Mouse (Mus musculus) neural tube, embryonic 12.5 days (tissue): ENCODE measurements at regions not wholly inside any gene's neighbourhood (a gene's known extent, or its start where the extent isn't known, plus 50 kb on each side); places are given as distances from the start of the nearest gene placed in this dataset.

Source experiments
- ATAC-seq: fragments of 200-750 bp; cut with Nextera tagmentation; 2 replicates; pipeline ENCODE4 v1.8.0; 2017; ENCODE audit warnings: low read depth, mild to moderate bottlenecking, moderate TSS enrichment, moderate library complexity; ENCODE audit not compliant: low FRiP score
- H3K27ac ChIP-seq: fragments of 300-500 bp; sonication (generic); 2 replicates; pipeline ENCODE4 v1.5.1; 2016
- H3K27me3 ChIP-seq: fragments of 300-500 bp; sonication (generic); replicated peaks from 2 replicates; pipeline ENCODE4 v1.6.1; 2016; ENCODE audit warnings: mild to moderate bottlenecking
- H3K36me3 ChIP-seq: fragments of 300-500 bp; sonication (generic); 2 replicates; pipeline ENCODE4 v1.6.1; 2016; ENCODE audit warnings: mild to moderate bottlenecking
- H3K4me1 ChIP-seq: fragments of 300-500 bp; sonication (generic); 2 replicates; pipeline ENCODE4 v1.6.1; 2016
- H3K4me2 ChIP-seq: fragments of 300-500 bp; sonication (generic); replicated peaks from 2 replicates; pipeline ENCODE4 v1.6.1; 2016; ENCODE audit warnings: mild to moderate bottlenecking
- H3K4me3 ChIP-seq: fragments of 300-500 bp; sonication (generic); 2 replicates; pipeline ENCODE4 v1.5.1; 2016
- H3K9ac ChIP-seq: fragments of 300-500 bp; sonication (generic); 2 replicates; pipeline ENCODE4 v1.6.1; 2016; ENCODE audit warnings: mild to moderate bottlenecking
- H3K9me3 ChIP-seq: fragments of 300-500 bp; sonication (generic); 2 replicates; pipeline ENCODE4 v1.6.1; 2016; ENCODE audit warnings: mild to moderate bottlenecking
- WGBS: fragments of 180-500 bp; shearing (Covaris S2); methylation state at CpG from one replicate; pipeline ENCODE4 v1.1.7; 2016; 5-methylcytosine and 5-hydroxymethylcytosine counted together

DNA sequence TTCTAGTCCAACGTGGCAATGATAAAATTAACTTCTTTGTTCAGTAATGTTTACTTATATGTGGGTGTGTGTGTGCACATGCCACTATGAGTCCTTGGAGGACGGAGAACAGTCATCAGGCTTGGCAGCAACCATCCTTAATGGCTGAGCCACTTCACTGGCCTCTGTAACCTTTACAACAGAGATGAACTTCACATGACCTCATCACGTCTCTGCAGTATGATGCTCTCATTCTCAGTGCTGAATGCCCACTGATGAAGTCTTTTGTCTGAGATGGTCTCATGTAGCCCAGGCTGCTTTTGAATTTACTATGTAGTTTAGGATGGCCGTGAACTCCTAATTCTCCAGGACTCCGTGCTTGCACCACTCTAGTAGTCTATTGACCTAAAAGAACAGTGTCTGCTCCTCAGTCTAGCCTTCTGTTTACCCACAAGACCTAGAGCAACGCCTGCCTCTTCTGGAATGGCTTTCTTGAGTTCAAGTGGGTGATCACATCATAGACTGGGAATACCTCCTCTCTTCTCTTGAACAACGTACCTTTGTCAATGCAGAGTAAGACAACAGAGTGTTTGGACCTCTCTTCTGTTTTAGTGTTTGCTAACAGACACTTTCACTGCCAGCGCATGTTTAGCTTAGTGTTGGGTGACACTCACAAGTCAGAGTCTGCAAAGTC lies 308.8 kb downstream of the 1810013L24Rik start:
- 60% methylated on average over 8 of the region's 8 CpGs for WGBS
- Histone ChIP-seq H3K27me3 (no peaks in the 10 kb centered on the region), H3K9ac (no peak overlapping the region), H3K4me1 (no peaks in the 10 kb centered on the region), H3K27ac (no peak overlapping the region), H3K4me3 (no peak overlapping the region), H3K36me3 (no peaks in the 10 kb centered on the region), H3K4me2 (no peak overlapping the region), H3K9me3 (no peaks in the 10 kb centered on the region)
- no peak for ATAC-seq

DNA sequence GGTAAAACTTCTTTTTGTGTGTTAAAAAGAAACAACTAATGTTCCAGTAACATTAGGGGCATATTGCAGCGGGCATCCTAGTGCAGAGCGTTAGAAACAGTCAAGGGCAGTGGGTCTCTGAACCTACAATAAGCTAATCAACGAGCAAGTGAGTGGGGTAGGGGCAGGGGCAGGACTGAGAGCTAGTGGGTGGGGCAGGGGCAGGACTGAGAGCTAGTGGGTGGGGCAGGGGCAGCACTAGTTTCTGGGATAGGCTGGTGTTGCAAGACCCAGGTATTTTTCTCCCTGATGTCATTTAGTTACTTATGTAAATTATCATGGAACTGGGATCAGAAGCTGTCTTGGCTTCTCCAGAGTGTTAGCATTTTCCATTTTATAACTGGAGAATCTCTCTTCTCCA lies 309.5 kb downstream of the 1810013L24Rik start:
- H3K9me3 ChIP-seq, result no peaks in the 10 kb centered on the region
- H3K27me3 ChIP-seq, result no peaks in the 10 kb centered on the region
- H3K27ac ChIP-seq, result no peak overlapping the region
- H3K36me3 ChIP-seq, result no peaks in the 10 kb centered on the region
- no peak overlapping the region for H3K4me3 ChIP-seq
- no peak overlapping the region for H3K4me2 ChIP-seq
- no peaks in the 10 kb centered on the region for H3K4me1 ChIP-seq
- ATAC-seq, result no peak
- WGBS, result 75% methylated on average over 3 of the region's 3 CpGs
- H3K9ac ChIP-seq, result no peak overlapping the region

DNA sequence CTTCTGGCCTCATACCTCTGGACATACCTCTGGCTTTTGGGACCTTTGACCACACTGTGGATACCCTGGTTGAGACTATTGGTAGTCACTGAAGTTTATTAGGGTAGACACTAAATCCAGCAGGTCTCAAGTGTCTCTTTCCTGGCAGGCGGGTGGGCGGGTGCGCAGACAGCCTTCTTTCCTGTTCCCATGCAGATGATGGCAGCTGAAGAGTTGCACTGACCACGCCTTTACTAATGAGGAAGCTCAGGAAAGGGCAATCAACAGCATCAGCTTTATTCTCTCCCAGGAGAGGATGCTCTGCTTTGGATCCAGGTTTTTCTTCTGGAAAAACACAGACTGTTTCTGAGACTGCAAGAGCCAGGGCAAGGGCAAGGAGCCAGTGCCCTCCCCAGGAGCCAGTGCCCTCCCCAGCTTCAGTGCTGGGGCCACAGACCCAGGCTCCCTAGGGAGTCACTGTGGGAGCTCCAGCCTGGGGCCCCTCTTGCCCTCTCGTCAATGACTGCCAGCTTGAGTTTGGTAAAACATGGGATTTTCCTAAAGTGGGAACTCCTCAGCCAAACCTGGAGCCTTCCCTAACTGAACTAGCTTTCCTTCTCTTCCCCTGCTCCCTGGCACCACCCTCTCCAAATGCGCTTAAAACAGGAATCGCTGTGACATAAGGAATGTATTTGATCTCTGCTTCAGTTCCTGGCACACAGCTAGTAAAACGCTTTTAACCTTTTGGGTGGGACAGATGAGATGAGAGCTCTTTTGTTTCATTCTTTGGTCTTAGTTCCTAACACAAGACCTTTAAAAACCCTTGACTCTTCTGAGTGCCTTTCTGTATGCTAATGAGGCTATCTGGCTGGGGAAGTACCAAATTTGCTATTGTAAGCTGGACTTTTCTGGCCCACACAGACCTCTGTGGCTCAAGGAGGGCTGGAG lies 319.6 kb downstream of the 1810013L24Rik start:
- WGBS, result 38% methylated on average over 8 of the region's 8 CpGs
- Histone ChIP-seq H3K4me3 (no peak overlapping the region), H3K4me2 (no peak overlapping the region), H3K4me1 (no peaks in the 10 kb centered on the region), H3K27ac (no peak overlapping the region), H3K9me3 (no peaks in the 10 kb centered on the region), H3K9ac (no peak overlapping the region), H3K36me3 (no peaks in the 10 kb centered on the region), H3K27me3 (no peaks in the 10 kb centered on the region)
- no peak for ATAC-seq

DNA sequence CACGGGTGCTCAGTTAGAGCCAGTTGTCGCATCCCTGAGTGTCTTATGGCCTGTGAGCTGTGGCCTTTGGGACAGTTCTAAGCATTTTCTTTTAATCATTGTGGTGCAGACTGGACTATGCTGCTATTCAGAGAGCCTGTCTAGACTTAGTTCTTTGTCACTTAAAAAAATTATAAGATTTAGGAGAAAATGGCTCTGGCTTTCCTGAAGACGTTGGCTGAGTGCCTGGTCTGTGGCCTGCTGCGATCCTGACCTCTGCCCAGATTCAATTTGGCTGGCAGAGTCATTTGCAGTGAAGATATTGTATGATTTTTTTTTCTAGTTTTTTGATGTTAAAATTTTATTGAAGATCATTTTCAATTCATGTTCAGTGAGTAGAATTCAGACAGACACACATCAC lies 322.0 kb downstream of the 1810013L24Rik start:
- Histone ChIP-seq H3K27ac (no peak overlapping the region), H3K4me1 (no peaks in the 10 kb centered on the region), H3K4me3 (no peak overlapping the region), H3K9me3 (no peaks in the 10 kb centered on the region), H3K4me2 (no peak overlapping the region), H3K9ac (no peak overlapping the region), H3K27me3 (no peaks in the 10 kb centered on the region), H3K36me3 (no peaks in the 10 kb centered on the region)
- 80% methylated on average over 4 of the region's 4 CpGs for WGBS
- ATAC-seq, result no peak

DNA sequence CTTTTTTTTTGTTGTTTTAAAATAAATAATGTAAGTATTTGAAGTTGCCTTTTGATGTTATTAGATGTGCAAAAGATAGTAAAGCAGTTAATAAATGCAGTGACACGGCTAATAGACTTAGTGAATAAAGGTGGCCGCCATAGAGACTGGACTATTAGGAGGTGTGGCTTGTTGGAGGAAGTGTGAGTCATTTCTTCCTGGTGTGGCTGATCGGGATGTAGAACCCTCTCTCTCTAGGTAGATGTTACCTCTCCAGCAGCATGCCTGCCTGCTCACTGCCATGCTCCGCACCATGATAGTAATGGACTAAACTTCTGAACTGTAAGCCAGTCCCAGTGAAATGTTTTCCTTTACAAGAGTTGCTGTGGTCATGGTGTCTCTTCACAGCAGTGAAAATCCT lies 323.6 kb downstream of the 1810013L24Rik start:
- no peak overlapping the region for H3K27ac ChIP-seq
- H3K4me3 ChIP-seq, result no peak overlapping the region
- H3K9me3 ChIP-seq, result no peaks in the 10 kb centered on the region
- WGBS, result 89% methylated on average over 4 of the region's 4 CpGs
- no peak for ATAC-seq
- no peaks in the 10 kb centered on the region for H3K4me1 ChIP-seq
- H3K9ac ChIP-seq, result no peak overlapping the region
- no peaks in the 10 kb centered on the region for H3K27me3 ChIP-seq
- no peak overlapping the region for H3K4me2 ChIP-seq
- no peaks in the 10 kb centered on the region for H3K36me3 ChIP-seq

DNA sequence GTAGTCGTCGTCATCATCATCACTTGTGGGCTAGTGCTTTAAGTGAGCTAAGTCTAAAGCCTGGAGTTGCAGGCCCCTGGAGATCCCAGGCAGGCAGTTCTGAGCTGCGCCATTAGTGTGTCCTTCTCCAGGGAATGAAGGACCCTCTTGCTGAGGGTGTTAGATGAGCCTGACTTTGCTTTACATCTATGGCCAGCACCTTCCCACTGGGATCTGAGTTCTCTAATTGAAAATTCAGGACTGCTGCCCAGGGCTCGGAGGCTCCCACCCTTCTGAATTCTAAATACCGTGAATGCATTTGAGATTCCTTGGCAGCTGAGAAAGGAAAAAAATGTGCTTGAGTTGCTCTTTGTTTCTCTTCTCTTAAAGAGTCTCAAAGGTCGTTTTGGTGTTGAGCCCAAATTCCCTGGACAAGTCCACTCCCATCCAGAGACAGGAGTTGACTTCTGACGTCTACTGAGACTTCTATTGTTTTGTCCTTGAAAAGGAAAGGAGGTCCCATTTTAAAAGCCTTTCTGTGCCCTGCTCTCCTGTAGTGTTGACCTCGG lies 335.9 kb downstream of the 1810013L24Rik start:
- H3K27me3 ChIP-seq, result no peaks in the 10 kb centered on the region
- no peak overlapping the region for H3K4me3 ChIP-seq
- H3K27ac ChIP-seq, result no peak overlapping the region
- no peaks in the 10 kb centered on the region for H3K9me3 ChIP-seq
- H3K36me3 ChIP-seq, result no peaks in the 10 kb centered on the region
- H3K4me1 ChIP-seq, result no peaks in the 10 kb centered on the region
- 58% methylated on average over 8 of the region's 8 CpGs for WGBS
- no peak overlapping the region for H3K9ac ChIP-seq
- H3K4me2 ChIP-seq, result no peak overlapping the region
- ATAC-seq, result no peak

DNA sequence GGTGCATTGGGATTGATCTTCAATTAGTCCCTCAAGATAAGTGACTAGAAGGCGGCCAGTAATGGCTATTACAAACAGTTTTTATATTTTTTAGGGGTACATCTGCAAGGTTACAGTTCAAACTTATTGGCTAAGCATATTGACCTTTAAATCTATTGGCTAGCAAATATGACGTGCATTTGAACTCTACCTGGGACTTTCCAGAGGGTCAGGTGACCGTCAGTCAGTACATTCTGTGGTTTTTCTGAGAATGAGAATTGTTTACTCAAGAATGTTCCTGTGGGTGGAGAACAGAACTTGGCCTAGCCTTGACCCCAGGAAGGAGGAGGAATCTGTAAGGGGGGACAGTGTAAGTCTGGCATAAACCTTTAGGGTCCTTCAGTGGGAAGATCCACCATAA lies 346.5 kb downstream of the 1810013L24Rik start:
- Histone ChIP-seq H3K36me3 (no peaks in the 10 kb centered on the region), H3K9ac (no peak overlapping the region), H3K27me3 (no peaks in the 10 kb centered on the region), H3K4me1 (no peaks in the 10 kb centered on the region), H3K4me2 (no peak overlapping the region), H3K4me3 (no peak overlapping the region), H3K27ac (no peak overlapping the region), H3K9me3 (no peaks in the 10 kb centered on the region)
- ATAC-seq, result no peak
- 91% methylated on average over 3 of the region's 3 CpGs for WGBS

DNA sequence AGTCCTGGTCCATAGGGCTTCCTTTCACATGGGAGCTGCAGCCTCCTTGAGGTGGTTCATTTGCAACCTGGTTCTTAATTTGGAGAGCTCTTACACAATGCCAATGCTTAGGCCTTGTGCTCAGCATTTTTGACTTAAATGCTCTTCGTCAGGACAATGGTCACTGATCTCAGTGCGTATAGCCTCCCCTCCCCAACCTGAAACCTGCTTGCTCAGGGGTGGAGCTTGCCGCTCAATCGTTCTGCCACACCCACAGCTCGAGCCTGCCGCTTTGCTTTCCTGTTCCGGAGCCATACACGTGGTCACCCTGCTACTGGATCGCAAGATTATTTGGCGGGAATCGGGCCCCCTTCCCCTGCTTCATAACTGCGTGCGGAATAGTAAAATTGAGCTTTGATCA lies 365.9 kb downstream of the 1810013L24Rik start:
- no peak overlapping the region for H3K9ac ChIP-seq
- no peaks in the 10 kb centered on the region for H3K27me3 ChIP-seq
- no peak overlapping the region for H3K27ac ChIP-seq
- no peaks in the 10 kb centered on the region for H3K4me1 ChIP-seq
- ATAC-seq, result no peak
- H3K9me3 ChIP-seq, result no peaks in the 10 kb centered on the region
- 48% methylated on average over 13 of the region's 13 CpGs for WGBS
- H3K4me3 ChIP-seq, result no peak overlapping the region
- no peaks in the 10 kb centered on the region for H3K36me3 ChIP-seq
- no peak overlapping the region for H3K4me2 ChIP-seq

DNA sequence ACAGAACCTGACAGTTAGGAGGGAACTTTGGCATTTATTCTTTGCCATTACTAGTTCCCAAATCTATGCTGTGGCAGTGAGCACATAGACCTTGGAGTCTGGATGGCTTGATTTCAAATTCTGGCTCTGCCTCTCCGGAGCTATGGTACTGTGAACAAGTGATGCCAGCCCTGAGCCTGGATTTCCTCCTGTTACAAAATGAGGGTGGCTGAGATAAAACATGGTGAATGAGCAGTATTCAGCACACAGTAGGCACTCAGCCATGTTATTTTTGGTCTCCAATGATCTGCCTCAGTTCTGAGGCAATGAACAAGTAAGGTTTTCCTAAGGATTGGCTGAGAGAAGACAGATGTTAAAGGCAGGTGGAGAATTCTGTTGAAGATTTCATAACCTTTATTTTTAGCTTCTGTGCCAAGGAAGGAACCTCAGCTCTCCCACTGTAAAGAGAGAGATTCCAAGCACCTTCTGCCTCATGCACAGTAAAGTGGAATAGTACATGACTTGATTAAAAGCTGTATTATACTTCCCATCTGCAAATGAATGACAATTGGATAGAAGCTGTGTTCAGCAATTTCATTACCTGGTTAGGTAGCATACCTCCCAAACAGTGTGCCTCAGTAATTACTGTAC lies 369.1 kb downstream of the 1810013L24Rik start:
- WGBS, result 89% methylated on average over 1 of the region's 1 CpGs
- ATAC-seq, result no peak
- Histone ChIP-seq H3K4me3 (no peak overlapping the region), H3K9me3 (no peaks in the 10 kb centered on the region), H3K4me1 (no peaks in the 10 kb centered on the region), H3K27ac (no peak overlapping the region), H3K9ac (no peak overlapping the region), H3K27me3 (no peaks in the 10 kb centered on the region), H3K36me3 (no peaks in the 10 kb centered on the region), H3K4me2 (no peak overlapping the region)

DNA sequence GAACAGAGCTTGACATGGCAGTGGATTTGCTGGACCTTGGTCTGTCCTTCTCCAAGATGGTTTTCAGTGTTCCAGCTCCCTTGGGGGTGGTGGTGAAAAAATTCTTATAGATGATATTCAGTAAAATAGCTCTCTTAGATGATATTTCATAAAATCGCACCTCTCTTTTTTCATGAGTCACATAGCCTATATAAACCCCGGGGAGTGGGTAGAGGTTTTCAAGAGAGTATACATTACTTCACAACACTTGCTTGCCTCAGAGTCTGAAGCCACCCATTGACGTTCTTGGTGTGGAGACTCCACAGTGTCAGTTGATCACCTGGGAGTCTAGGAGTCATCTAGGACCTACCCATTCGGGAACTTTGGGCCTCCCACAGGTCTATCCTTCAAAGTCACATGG lies 378.7 kb downstream of the 1810013L24Rik start:
- WGBS, result 89% methylated on average over 4 of the region's 4 CpGs
- Histone ChIP-seq H3K9me3 (no peaks in the 10 kb centered on the region), H3K36me3 (no peaks in the 10 kb centered on the region), H3K27ac (no peak overlapping the region), H3K9ac (no peak overlapping the region), H3K4me3 (no peak overlapping the region), H3K4me1 (no peaks in the 10 kb centered on the region), H3K27me3 (no peaks in the 10 kb centered on the region), H3K4me2 (no peak overlapping the region)
- ATAC-seq, result no peak

DNA sequence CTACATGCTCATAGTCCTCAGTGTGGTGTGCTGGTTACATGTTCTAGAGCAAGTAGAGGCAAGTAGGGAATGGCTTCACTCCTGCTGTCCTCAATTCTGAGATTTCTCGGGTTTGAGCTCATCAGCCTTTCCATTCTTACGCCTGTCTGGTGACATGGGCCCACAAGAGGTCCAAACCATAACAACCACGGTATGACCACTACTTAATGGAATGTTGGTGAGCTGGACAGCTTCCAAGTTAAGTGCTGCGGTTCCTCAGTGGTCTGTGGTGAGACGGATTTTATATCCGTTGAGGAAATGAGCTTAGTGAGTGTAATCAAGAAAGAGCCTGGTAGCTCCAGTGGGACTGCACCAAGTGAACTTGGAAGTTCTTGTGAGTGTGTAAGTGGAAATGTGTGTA lies 381.6 kb downstream of the 1810013L24Rik start:
- Histone ChIP-seq H3K36me3 (no peaks in the 10 kb centered on the region), H3K27me3 (no peaks in the 10 kb centered on the region), H3K4me3 (no peak overlapping the region), H3K4me1 (no peaks in the 10 kb centered on the region), H3K9ac (no peak overlapping the region), H3K4me2 (no peak overlapping the region), H3K9me3 (no peaks in the 10 kb centered on the region), H3K27ac (no peak overlapping the region)
- 84% methylated on average over 6 of the region's 6 CpGs for WGBS
- no peak for ATAC-seq

DNA sequence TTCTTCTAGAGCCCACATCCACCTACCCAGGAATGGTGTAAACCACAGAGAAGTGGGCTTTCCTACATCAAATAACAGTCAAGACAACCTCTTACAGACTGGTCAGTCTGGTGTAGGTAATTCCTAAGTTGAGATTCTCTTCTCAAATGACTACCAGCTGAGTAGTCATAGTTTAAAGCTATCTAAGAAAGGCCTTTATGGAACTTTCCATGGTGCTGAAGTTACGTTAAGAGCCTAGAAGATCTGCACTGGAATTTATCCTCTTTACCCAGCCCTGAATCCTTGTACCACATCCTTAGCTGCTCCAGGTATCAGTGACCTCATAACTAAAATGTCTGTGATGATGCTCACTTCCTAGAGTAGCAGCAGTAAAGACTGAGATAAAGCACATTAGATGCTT lies 385.2 kb downstream of the 1810013L24Rik start:
- 70% methylated on average over 1 of the region's 1 CpGs for WGBS
- no peak for ATAC-seq
- H3K9me3 ChIP-seq, result no peaks in the 10 kb centered on the region

More for the DNA sequence above, 385.2 kb downstream of the 1810013L24Rik start:
- H3K27me3 ChIP-seq, result no peaks in the 10 kb centered on the region
- no peaks in the 10 kb centered on the region for H3K4me1 ChIP-seq
- H3K4me3 ChIP-seq, result no peak overlapping the region
- H3K36me3 ChIP-seq, result no peaks in the 10 kb centered on the region
- H3K4me2 ChIP-seq, result no peak overlapping the region
- H3K9ac ChIP-seq, result no peak overlapping the region
- H3K27ac ChIP-seq, result no peak overlapping the region
